18 mouse cellular contexts compared by ENCODE assay signal in genomic region chr11:90044459-90044858, GRCm38 (mm10). TPM values are rescaled to one million over a fixed set of nuclear protein-coding genes. Genes with fewer than 3 reads are reported as not detected.
"Had no signal": no experiment of that assay in that cellular context is flagged by ENCODE, and none has a peak within 500 bp of the region (broad histone marks: within the 10 kb centered on the region; RNA-seq: fewer than 3 reads in every experiment).

No protein-coding gene starts in this region.

- ATAC-seq: liver, embryonic 12.5 days; midbrain, embryonic 16.5 days had no signal

- H3K27ac ChIP-seq: liver, embryonic 12.5 days; liver, embryonic 14.5 days; lung, embryonic 15.5 days; midbrain, embryonic 10.5 days; midbrain, embryonic 12.5 days; neural tube, embryonic 13.5 days; neural tube, embryonic 15.5 days had no signal

- H3K9me3 ChIP-seq: liver, embryonic 12.5 days; lung, embryonic 15.5 days; midbrain, embryonic 10.5 days; midbrain, embryonic 12.5 days; neural tube, embryonic 13.5 days; neural tube, embryonic 15.5 days had no signal

- H3K4me2 ChIP-seq: liver, embryonic 12.5 days; lung, embryonic 15.5 days; midbrain, embryonic 12.5 days; neural tube, embryonic 13.5 days; neural tube, embryonic 15.5 days had no signal

- H3K4me3 ChIP-seq: liver, embryonic 12.5 days; lung, embryonic 15.5 days; midbrain, embryonic 10.5 days; midbrain, embryonic 12.5 days; myocyte; neural tube, embryonic 13.5 days; neural tube, embryonic 15.5 days had no signal

- DNase-seq: midbrain, embryonic 14.5 days; retina, postnatal 1 day; right cerebral cortex, adult 18-20 months; right cerebral cortex, postnatal 25 days; right cerebral cortex, postnatal 4 days; spleen, adult 18-20 months; thymus, adult 18-20 months; thymus, postnatal 25 days; thymus, postnatal 4 days had no signal

- H3K36me3 ChIP-seq: liver, embryonic 12.5 days; lung, embryonic 15.5 days; midbrain, embryonic 10.5 days; midbrain, embryonic 12.5 days; neural tube, embryonic 13.5 days; neural tube, embryonic 15.5 days had no signal

- H3K27me3 ChIP-seq: liver, embryonic 12.5 days; lung, embryonic 15.5 days; midbrain, embryonic 12.5 days; neural tube, embryonic 13.5 days; neural tube, embryonic 15.5 days had no signal

- H3K9ac ChIP-seq: liver, embryonic 12.5 days; liver, embryonic 14.5 days; lung, embryonic 15.5 days; midbrain, embryonic 12.5 days; neural tube, embryonic 13.5 days; neural tube, embryonic 15.5 days had no signal

- H3K4me1 ChIP-seq: liver, embryonic 12.5 days; midbrain, embryonic 10.5 days; midbrain, embryonic 12.5 days; neural tube, embryonic 13.5 days; neural tube, embryonic 15.5 days had no signal

RNA-seq across cellular contexts. Expression of gene Tmem100, which starts 14.3 kb away (rescaled TPM):
- polyA plus RNA-seq: myocyte had no signal
